ENCODE assay signal across 5 mouse cellular contexts in the genomic region with DNA sequence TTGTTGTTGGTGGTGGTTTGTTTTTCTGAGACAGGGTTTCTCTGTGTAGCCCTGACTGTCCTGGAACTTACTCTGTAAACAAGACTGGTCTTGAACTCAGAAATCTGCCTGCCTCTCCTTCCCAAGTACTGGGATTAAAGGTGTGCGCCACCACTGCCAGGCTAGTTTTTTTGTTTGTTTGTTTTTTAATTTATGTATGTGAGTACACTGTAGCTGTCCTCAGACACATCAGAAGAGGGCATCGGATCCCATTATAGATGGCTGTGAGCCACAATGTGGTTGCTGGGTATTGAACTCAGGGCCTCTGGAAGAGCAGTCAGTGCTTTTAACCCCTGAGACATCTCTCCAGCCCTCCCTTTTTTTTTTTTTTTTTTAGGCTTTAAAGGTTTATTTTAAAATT. TPM values are rescaled to one million over a fixed set of nuclear protein-coding genes. Genes with fewer than 3 reads are reported as not detected.
DNase-seq lines count a peak whose midpoint lies in the region; ATAC-seq and TF ChIP-seq lines count a peak whose summit lies in the region.
"Not testable (repeated sequence)": the region's sequence is repeated elsewhere in the genome, so short reads cannot be mapped to it uniquely, and the experiment has no call there.

No protein-coding gene starts in this region.

- not testable (repeated sequence) for H3K27ac ChIP-seq in MEL (ENCODE audit: control insufficient read depth, low read depth, low read length); neural tube, embryonic 13.5 days (replicated peaks)

- TF ChIP-seq CTCF in MEL (IDR thresholded peaks at IDR 0.05 in 2 of 3, conservative IDR thresholded peaks at IDR 0.05 in 1 of 3; ENCODE audit: control insufficient read depth in 1 of 3, insufficient read depth in 1 of 3, low read depth in 2 of 3, low read length in 3 of 3, poor library complexity in 1 of 3, severe bottlenecking in 1 of 3), result not testable (repeated sequence)

- TF ChIP-seq RAD21 in MEL (IDR thresholded peaks at IDR 0.05; ENCODE audit: low read depth, low read length), result not testable (repeated sequence)

- TF ChIP-seq POLR2A in MEL (IDR thresholded peaks at IDR 0.05; ENCODE audit: control insufficient read depth in 1 of 2, insufficient read depth in 1 of 2, low read depth in 1 of 2, low read length in 2 of 2, poor library complexity in 1 of 2), result not testable (repeated sequence)

- not testable (repeated sequence) for H3K4me2 ChIP-seq in neural tube, embryonic 13.5 days

- not testable (repeated sequence) for ATAC-seq in neural tube, embryonic 13.5 days (ENCODE audit: low read depth)

- H3K9me3 ChIP-seq in MEL (replicated peaks; ENCODE audit: insufficient read depth, low read length); neural tube, embryonic 13.5 days: not testable (repeated sequence)

- peak overlapping the region; percentile 7; the same call in 1 of the 2 replicates for H3K9ac ChIP-seq in MEL (ENCODE audit: control insufficient read depth, low read depth, low read length, poor library complexity, severe bottlenecking)
- not testable (repeated sequence) for H3K9ac ChIP-seq in neural tube, embryonic 13.5 days

- H3K36me3 ChIP-seq in MEL (ENCODE audit: control insufficient read depth in 1 of 2, insufficient read depth in 2 of 2, low read length in 2 of 2), result peaks cover 0 to 40% of the 10 kb centered on the region in 2 experiments; a peak in 2 of 4 replicates
- peaks cover 31% of the 10 kb centered on the region for H3K36me3 ChIP-seq in neural tube, embryonic 13.5 days

- H3K4me3 ChIP-seq in MEL (ENCODE audit: control insufficient read depth in 1 of 2, insufficient read depth in 1 of 2, low read depth in 2 of 2, low read length in 2 of 2), result not testable (repeated sequence)
- 0 out of 2 replicates have a peak overlapping the region, but pooled peaks have one; percentile 65 for H3K4me3 ChIP-seq in neural tube, embryonic 13.5 days

- peaks cover 6 to 35% of the 10 kb centered on the region in 2 experiments for H3K4me1 ChIP-seq in MEL (ENCODE audit: control insufficient read depth in 1 of 2, insufficient read depth in 2 of 2, low read length in 2 of 2)
- peaks cover 52% of the 10 kb centered on the region for H3K4me1 ChIP-seq in neural tube, embryonic 13.5 days (replicated peaks)

- 93% methylated on average over 2 of the region's 2 CpGs for WGBS in neural tube, embryonic 13.5 days

- not testable (repeated sequence) for TF ChIP-seq EP300 in MEL (IDR thresholded peaks at IDR 0.05; ENCODE audit: low read depth in 1 of 2, low read length in 2 of 2)

- H3K79me2 ChIP-seq in MEL (ENCODE audit: control insufficient read depth, insufficient read depth, low read length, poor library complexity), result peaks cover 26% of the 10 kb centered on the region

- not testable (repeated sequence) for DNase-seq in MEL (ENCODE audit: low read depth, low spot score)
- peak; percentile 53 for DNase-seq in cerebellum, adult 9-10 months
- DNase-seq in heart, adult 11 months, result peak; percentile 83
- DNase-seq in kidney, adult 9 months, result peak; percentile 8

- not testable (repeated sequence) for H3K27me3 ChIP-seq in MEL (ENCODE audit: control insufficient read depth in 1 of 2, insufficient read depth in 2 of 2, low read length in 2 of 2); neural tube, embryonic 13.5 days

RNA-seq across cellular contexts. Expression of a gene that starts 0.6 kb away (rescaled TPM):
- 6.5 and 7.9 TPM in 2 replicates for total RNA-seq in MEL (2012; rRNA removed)
- 10 to 100 TPM in 1 of 2 experiments, not detected in 1; 24.7 TPM for polyA plus RNA-seq in MEL (2012; ENCODE audit: insufficient read depth in 1 of 2, insufficient read length in 2 of 2, low read depth in 1 of 2, low replicate concordance in 2 of 2, missing spikeins in 1 of 2)
- polyA plus RNA-seq in neural tube, embryonic 13.5 days (2015; fragmentation: Nextera tagmentation; extraction: Ambion mirVana), result 23.1 and 23.5 TPM in 2 replicates

RNA-seq across cellular contexts. Expression of a gene that starts 1.0 kb away (rescaled TPM):
- 123 and 140 TPM in 2 replicates for total RNA-seq in MEL (2012; rRNA removed)
- 10 to 100 TPM in 1 of 2 experiments, not detected in 1; 92.5 TPM for polyA plus RNA-seq in MEL (2012; ENCODE audit: insufficient read depth in 1 of 2, insufficient read length in 2 of 2, low read depth in 1 of 2, low replicate concordance in 2 of 2, missing spikeins in 1 of 2)
- 58.2 and 60.9 TPM in 2 replicates for polyA plus RNA-seq in neural tube, embryonic 13.5 days (2015; fragmentation: Nextera tagmentation; extraction: Ambion mirVana)

RNA-seq across cellular contexts. Expression of a gene that starts 15.8 kb away (rescaled TPM):
- total RNA-seq in MEL (2012; rRNA removed), result 40.1 and 41.9 TPM in 2 replicates
- polyA plus RNA-seq in MEL (2012; ENCODE audit: insufficient read depth in 1 of 2, insufficient read length in 2 of 2, low read depth in 1 of 2, low replicate concordance in 2 of 2, missing spikeins in 1 of 2), result 10 to 100 TPM in 1 of 2 experiments, not detected in 1; 38.5 TPM
- polyA plus RNA-seq in neural tube, embryonic 13.5 days (2015; fragmentation: Nextera tagmentation; extraction: Ambion mirVana), result 26.7 and 28.8 TPM in 2 replicates

RNA-seq across cellular contexts. Expression of a gene that starts 20.6 kb away (rescaled TPM):
- total RNA-seq in MEL (2012; rRNA removed), result 88.2 and 112 TPM in 2 replicates
- 100 to 1,000 TPM in 1 of 2 experiments, not detected in 1; 108 TPM for polyA plus RNA-seq in MEL (2012; ENCODE audit: insufficient read depth in 1 of 2, insufficient read length in 2 of 2, low read depth in 1 of 2, low replicate concordance in 2 of 2, missing spikeins in 1 of 2)
- polyA plus RNA-seq in neural tube, embryonic 13.5 days (2015; fragmentation: Nextera tagmentation; extraction: Ambion mirVana), result 74.2 and 76.3 TPM in 2 replicates

RNA-seq across cellular contexts. Expression of a gene that starts 25.2 kb away (rescaled TPM):
- 105 and 132 TPM in 2 replicates for total RNA-seq in MEL (2012; rRNA removed)
- polyA plus RNA-seq in MEL (2012; ENCODE audit: insufficient read depth in 1 of 2, insufficient read length in 2 of 2, low read depth in 1 of 2, low replicate concordance in 2 of 2, missing spikeins in 1 of 2), result 100 to 1,000 TPM in 1 of 2 experiments, not detected in 1; 241 TPM
- polyA plus RNA-seq in neural tube, embryonic 13.5 days (2015; fragmentation: Nextera tagmentation; extraction: Ambion mirVana), result 679 and 746 TPM in 2 replicates
